Mouse (Mus musculus) left cerebral cortex, adult 18-20 months (tissue): Measurements from ENCODE around the gene Mllt1. TPM values are rescaled to one million over a fixed set of nuclear protein-coding genes. Genes with fewer than 3 reads are reported as not detected.
"Not testable (repeated sequence)": the region's sequence is repeated elsewhere in the genome, so short reads cannot be mapped to it uniquely, and the experiment has no call there.

Experiments
- DNase-seq, 2 experiments: peaks; one replicate each; pipeline ENCODE4 v3.0.0; 2021 to 2022; ENCODE audit warnings: low spot score in 2 of 2, mixed read lengths in 1 of 2
- total RNA-seq, 2 experiments: library from RNA; stranded (reverse); gene quantifications; 2 replicates each; pipeline ENCODE4 v1.2.3; 2021

Gene Mllt1
- total RNA-seq, 2 experiments from 2014 or later, result 86.7 to 95.8 TPM

DNA sequence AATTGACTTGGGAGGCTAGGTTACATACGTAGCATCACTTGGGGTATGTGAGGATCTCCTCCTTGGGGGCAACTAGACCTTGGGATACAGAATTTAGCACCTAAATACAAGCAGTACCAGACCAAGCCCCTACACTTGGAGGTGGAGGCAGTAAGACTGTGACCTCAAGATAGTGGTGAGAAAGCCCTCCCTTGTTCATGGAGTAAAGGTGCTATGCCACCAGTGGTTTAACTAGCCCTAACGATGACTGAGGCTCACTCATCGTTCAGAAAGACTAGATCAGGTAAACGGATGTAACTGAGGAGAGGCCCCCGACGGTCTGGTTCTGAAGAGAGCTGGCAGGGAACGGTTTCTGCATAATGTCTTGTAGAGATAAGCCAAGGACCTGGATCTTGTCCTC lies 1.5 kb upstream of the Mllt1 start:
- no peak for DNase-seq

- peak in 1 of 2 experiments; percentile 22 for DNase-seq
These were observed 477 bp downstream of the Mllt1 start for GRCm38 (mm10) chr17:56934545-56935330.

DNA sequence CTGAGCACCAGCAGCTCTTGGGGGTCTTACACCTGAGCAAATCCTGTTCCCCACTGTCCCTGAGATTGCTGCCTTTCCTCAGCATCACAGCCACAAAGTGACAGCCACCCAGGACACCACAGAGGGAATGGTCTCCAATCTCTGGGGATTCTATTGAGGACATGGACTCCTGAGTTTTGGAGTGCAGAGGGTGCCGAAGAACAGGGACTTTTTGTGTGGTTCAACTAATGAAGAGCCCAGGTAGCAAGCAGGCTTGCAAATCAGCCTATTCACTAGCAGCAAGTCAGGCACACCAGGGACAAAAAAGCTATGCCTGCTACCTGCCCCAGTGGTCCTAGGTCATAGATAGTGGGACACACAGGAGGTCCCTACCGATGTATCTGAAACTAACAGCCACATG lies 1.8 kb downstream of the Mllt1 start:
- DNase-seq, result no peak

GRCm38 (mm10) chr17:56930026-56930425 lies 5.2 kb downstream of the Mllt1 start:
- no peak for DNase-seq

- no peak for DNase-seq
These were observed 5.7 kb downstream of the Mllt1 start for GRCm38 (mm10) chr17:56929530-56929929.

GRCm38 (mm10) chr17:56929101-56929500 lies 6.1 kb downstream of the Mllt1 start:
- no peak for DNase-seq

DNA sequence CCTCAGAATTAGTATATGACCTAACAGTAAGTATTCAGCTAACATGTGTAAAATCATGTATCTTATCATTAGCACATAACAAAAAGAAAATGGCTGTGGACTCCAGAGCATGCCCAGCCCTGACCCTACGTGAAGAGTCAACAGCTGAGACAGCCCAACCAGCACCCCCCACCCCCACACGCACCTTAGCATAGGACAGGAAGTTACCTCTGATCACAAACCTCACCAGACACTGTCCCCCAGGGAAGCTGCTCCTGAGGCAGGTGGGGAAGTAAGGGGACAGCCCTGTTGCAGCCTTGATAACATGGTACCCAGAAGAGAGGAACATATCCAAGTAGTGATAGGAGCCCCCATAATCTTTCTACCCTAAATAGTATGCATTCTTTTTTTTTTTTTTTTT lies 9.2 kb downstream of the Mllt1 start:
- DNase-seq, result no peak

GRCm38 (mm10) chr17:56919725-56920124 lies 15.5 kb downstream of the Mllt1 start:
- no peak for DNase-seq

- no peak for DNase-seq
These were observed 18.0 kb downstream of the Mllt1 start for GRCm38 (mm10) chr17:56917166-56917565.

GRCm38 (mm10) chr17:56913444-56913843 lies 21.8 kb downstream of the Mllt1 start:
- DNase-seq, result no peak

DNA sequence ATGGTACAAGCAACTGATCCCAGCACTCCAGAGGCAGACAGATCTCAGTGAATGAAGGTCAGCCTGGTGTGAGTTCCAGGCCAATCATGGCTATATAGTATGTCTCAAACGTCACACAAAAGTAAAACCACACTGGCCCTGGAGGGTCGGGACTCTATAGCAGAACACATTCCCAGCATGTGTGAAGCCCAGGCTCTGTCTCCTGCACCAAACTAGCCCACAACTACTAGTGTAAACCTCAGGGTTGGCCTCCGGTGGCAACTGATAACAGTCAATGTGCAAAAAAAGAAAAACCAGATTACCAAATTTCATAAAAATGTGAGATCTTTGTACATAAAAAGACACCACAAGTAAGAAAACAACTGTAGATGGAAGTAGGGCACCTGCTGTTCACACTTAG lies 22.2 kb downstream of the Mllt1 start:
- DNase-seq, result no peak

- DNase-seq, result not testable (repeated sequence)
These were observed 25.5 kb downstream of the Mllt1 start for GRCm38 (mm10) chr17:56909764-56910163.

DNA sequence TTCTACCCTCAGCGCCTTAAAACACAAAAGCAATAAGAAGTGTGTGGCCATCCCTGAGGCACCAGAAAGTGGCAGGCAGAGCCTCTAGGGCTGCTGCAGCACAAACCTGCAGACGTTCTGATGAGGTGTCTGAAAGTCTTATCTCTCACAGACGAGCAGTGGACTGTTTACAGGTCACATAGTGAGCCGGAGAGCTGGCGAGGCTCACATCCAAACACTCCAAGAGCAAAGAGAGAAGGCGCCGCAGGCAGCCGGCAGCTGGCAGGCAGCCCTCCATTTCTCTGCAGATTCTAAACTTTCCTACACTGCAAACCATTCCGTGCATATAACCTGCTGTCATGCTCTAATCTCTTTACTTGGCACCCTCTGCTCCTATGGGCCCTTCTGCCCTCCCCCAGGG lies 27.3 kb downstream of the Mllt1 start:
- DNase-seq, result no peak

DNA sequence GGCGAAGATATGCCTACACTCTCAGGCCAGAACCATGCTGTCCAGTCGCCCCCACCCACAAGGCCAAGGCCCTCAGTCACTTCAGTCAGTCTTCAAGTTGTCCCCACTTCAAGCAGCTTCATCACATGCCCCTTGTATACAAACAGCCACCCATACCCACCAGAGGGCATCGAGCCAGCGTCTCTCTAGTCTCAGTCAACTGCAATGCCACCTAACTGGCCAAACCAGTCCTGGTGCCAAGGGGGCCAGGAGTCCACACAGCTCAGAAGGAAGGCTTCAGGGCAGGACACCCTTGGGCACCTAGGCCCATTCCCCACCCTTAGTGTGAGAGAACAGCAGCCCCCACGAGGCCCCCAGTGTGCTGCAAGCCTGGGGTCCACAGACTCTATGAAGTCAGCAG lies 28.1 kb downstream of the Mllt1 start:
- no peak for DNase-seq

DNA sequence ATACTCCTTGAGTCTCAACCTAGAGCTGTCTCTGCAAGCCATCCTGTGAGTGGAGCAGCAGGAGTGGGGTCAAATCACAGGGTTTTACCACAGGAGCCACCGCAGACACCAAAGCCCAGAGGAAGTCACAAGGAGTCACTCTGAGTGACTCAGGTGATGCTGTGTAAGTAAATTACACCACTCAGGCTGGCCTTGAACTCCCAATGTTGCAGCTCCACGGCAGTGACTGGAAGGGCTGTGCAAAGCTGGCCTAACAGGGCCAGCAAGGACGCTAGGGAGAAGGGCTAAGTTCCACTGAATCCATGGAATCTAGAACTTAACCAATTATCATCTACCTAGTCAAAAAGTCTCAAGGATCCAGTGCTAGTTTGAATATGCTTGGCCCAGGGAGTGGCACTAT lies 29.0 kb downstream of the Mllt1 start:
- DNase-seq, result no peak

DNA sequence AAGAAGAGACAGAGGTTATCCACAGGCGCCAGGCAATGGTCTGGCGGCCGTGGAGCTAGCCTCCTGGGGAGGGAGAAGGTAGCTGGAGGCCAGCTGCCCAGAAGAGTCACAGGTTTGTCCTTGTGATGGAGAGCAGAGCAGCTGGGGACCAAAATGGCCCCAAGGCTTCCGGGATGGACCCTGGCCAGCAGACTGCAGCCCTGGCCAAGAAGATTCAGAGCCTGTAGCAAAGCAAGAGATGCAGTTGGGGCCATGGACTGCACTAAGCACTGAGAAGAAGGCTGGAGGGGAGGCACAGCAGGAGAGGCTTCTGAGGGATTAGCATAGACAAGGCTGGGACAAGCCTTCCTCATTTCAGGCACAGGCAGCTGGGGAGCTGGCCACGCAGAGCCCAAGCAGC lies 32.5 kb downstream of the Mllt1 start:
- no peak for DNase-seq

DNA sequence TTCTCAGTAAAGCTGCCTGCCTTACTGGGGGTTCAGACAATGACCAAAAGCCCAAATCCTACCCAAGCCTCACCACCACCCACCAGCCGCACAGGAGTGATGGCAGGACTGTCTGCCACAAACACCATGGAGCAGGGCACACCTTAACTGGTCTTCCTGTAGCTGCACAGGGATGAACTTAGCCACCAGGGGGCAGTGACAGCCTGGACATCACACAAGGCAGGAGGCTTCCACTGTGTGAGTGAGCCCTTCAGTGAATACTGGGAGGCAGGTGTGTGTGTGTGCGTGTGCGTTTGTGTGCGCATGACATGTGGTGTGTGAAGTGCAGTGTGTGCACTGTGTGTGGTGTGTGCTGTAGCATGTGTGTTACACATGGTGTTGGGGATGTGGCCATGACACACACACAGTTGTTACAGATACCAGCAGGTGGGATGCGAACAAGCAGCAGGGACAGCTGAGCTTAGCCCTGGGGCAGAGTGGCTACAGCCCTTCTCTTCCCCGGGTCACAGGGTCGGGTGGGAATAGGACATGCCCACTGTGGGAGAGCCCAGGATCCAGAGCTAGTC lies 37.5 kb downstream of the Mllt1 start:
- peak; percentile 86 to 91 for DNase-seq

DNA sequence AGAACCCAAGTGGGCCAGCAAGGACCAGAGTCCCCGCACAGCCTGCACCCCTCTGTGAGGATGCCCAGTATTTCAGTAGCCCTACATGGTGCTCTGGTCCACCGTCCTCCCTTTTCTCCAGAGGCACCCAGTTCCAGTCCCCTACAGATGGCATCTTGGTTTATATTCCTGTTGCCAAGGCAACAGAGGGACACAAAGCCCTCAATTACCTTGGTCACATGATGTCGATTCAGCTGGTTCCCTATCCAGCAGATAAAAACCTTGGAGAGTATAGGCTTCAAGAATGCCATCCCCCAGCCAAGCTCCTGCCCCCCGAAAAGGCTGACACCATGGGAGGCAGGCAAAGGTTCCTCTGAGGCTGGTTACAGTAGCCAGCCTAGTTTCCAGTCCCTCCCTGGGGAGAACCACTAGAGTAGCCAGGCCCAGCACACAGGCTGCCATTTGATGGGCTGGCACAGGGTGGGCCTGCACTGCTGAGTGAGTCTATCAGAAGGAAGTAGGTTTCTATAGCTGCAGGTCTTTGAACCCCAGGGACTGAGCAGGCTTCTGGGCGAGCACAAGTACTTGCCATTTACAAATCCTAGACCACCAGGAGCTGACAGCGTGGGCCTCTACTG lies 38.6 kb downstream of the Mllt1 start:
- DNase-seq, result no peak

- no peak for DNase-seq
These were observed 39.8 kb downstream of the Mllt1 start for GRCm38 (mm10) chr17:56895368-56895918.

DNA sequence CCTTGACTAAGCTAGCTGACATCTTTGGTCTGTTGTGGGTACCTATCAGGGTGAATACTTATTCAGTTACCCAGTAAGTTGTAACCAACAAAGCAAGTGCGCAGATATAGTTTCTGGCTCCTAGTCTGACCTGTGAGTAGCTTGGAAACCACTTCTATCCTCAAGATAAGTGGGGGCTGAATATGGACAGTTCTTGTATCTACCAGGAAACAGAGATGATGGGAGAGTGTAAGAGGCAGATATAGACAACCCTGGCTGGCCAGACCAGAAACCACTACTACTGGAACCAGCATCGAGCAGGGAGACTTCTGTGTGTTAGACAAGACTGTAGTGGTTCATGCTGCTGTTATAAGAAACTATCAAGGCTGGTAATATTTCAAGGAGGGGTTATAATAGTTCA lies 45.2 kb downstream of the Mllt1 start:
- DNase-seq, result no peak

DNA sequence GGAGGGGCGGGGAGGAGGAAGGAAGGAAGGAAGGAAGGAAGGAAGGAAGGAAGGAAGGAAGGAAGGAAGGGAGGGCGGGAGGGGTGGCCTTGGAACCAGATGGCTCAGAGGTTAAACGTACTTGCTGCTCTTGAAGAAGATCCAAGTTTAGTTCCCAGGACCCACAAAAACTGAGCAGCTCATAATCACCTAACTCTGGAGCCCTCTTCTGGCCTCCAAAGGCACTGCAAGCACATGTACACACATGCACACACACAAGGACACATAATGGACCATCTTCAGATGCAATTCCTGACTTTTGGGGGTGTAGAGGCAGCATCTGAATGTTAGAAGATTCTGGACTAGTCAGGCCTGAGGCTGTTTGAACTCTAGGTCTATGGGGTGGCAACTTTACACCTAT lies 47.2 kb downstream of the Mllt1 start:
- DNase-seq, result no peak

- DNase-seq, result no peak
These were observed 50.4 kb downstream of the Mllt1 start for GRCm38 (mm10) chr17:56884809-56885208.
